Mouse (Mus musculus) forelimb bud, embryonic 11.5 days (tissue): ENCODE measurements around the gene Xylb.
A peak's percentile ranks its signal among the peaks of the same experiment; 100 is the strongest.

ENCODE experiments used
- DNase-seq: peaks from one replicate; pipeline ENCODE4 v3.0.0-alpha.2; 2012; ENCODE audit warnings: low read depth, low spot score

The Xylb gene

DNA sequence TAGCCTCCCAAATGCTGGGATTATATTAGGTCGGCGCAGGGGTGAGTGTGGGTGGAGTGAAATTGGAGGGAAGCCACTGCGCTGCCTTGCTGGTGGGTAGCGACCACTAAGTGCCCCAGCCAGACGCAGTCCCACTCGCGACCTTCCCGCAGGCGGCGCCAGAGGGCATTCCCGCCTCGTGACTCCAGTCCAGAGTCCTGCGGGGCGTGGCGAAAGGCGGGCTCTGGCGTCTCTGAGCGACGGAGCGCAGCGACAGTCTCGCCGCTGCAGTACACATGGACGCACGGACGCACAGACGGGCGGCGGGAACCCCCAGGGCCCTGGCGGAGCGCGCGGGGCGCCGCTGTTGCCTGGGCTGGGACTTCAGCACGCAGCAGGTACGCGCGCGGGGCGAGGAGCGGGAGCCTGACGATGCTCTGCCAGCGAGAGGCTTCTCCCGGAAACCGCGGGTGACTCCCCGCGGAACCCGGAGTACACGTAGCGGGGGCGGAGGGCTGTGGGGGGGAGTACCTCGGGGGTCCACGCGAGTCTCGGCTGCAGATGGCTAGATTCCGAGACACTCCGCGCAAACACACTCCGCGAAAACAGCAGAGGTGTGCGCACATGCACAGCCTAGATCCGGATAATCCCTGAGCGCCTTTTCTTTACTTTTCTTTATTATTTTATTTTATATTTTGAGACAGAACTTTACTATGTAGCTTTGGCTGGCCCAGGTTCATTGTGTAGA lies at the start of gene Xylb:
Gene Xylb, plus strand, starts transcription at position 51 of the 727 bp plus-strand sequence.
- peak; percentile 84 for DNase-seq

DNA sequence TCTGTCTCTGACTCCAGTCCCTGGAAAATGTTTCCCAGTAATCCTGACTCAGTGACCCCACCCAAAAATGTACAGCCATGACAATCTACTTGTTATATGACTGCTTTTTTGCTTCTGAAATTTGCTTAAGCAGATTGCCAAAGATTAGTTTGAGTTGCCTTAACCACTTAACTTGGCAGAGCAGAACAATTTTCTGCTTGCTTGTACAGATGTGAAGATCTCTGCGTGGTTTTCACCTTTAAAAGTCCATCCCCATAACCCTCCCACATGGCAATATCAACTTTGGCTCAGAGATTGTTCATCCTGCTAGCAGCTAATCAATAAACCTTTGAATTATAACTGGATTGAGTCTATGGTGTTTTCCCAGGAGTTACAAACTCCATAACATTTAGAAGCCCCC lies 48.1 kb upstream of the Xylb start:
- no peak for DNase-seq

GRCm38 (mm10) chr9:119313096-119313495 lies 44.1 kb upstream of the Xylb start:
- no peak for DNase-seq

- DNase-seq, result no peak
Observed at GRCm38 (mm10) chr9:119318891-119319290, 38.3 kb upstream of the Xylb start.

GRCm38 (mm10) chr9:119320446-119320845 lies 36.7 kb upstream of the Xylb start:
- DNase-seq, result no peak

DNA sequence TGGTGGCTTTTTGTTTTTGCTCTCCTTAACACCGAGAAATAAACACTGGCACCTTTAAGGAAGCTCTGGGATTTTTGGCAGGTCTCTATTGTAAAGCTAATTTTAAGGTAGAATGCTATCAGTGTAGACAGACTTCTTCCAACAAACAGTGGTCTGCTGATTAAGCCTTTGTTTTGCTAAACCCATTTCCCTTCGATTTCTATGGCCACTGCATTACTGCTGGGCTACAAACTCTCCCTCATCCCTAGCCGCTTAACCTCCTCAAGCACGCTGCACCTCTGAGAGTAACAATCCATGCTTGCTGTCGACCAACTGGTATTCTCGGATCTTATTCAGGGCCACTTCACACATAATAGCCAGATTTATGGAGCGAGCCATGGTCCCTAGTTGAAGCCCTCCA lies 36.2 kb upstream of the Xylb start:
- no peak for DNase-seq

GRCm38 (mm10) chr9:119321392-119322229 lies 35.6 kb upstream of the Xylb start:
- DNase-seq, result no peak

DNA sequence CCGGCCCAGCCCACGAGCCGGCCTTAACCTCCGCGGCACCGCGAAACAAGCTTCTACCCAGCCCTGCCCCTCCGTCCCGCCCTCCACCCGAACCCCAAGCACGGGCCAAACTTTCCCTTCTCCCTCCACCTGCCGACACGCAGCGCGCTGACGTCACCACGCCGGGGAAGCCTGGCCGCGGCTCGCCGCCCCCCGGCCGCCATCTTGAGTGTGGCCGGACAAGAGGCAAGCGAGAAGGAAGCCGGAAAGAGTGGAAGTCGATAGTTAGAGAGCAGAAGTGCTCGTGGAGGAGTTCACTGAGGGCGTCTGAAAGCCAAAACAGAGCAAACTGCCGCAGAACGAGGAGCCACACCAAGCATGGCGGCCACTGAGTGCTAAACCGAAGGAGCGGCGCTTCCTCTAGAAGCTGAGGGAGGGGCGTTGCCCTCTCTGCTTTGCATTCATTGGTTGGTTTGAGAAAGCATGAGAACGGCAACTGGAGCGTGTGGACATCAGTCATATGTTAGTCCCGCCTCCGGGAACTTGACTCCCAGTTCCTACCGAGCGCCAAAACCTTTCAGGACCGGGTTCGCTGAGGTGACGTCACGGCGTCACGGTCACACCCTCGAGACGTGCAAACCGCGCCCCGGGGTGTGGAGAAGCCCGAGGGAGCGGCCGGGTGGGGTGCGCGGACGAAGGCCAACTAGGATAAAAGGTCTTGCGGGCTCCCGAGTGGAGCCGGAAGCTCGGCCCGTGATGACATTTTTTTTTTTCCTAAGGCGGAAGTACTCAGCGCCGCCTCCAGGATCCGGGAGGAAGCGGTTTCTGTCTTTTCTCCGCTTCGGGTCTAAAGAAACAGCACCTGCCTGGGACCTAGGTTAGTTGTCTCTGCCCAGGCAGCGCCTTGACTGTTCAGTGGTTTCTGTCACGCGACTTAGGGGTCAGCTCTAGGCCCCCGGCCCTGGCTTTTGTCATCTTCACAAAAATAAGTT lies 34.6 kb upstream of the Xylb start, which contains the start of gene Oxsr1:
Gene Oxsr1, minus strand, starts transcription at position 139 of the 971 bp plus-strand sequence.
- peak; percentile 99 for DNase-seq

GRCm38 (mm10) chr9:119323260-119323645 lies 33.9 kb upstream of the Xylb start:
- DNase-seq, result no peak

- no peak for DNase-seq
Observed at GRCm38 (mm10) chr9:119324130-119324529, 33.1 kb upstream of the Xylb start.

- DNase-seq, result no peak
Observed at GRCm38 (mm10) chr9:119328488-119328887, 28.7 kb upstream of the Xylb start.

- no peak for DNase-seq
Observed at GRCm38 (mm10) chr9:119330186-119330963, 26.8 kb upstream of the Xylb start.

DNA sequence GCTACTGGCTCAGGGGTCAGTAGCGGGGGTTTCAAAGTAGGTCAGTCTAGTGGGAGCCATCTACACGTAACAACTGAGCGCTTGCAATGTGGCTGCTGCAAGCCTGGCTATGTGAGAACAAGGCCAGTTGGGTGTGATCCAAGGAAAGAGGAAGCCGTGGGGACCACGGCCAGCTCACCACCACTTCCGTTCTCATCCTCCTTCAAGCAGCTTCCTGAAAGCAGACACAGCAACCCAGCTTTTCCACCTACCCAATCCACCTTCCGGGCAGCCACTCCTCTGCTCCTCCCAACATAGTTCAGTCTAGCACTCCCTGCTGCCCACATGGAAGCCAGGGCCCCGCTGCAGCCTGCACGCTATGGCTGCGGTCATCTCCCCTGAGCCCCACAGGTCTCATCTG lies 22.9 kb upstream of the Xylb start:
- no peak for DNase-seq

DNA sequence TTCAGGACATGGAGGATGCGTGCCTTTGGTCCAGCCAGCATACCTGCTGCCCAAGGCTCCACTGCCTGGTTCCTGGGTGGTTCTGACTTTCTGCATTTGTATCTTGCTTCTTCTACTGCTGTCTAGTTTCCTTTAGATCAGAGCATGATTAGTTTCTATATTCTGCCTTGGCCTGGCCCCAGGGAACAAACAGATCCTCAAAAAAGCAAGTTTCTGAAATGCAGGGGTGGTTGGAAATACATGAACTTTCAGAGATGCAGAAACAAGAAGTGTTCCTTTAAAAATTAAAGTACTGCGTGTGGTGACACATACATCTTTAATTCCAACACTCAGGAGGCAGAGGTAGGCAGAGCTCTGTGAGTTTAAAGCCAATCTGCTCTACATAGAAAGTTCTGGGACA lies 22.3 kb upstream of the Xylb start:
- no peak for DNase-seq

DNA sequence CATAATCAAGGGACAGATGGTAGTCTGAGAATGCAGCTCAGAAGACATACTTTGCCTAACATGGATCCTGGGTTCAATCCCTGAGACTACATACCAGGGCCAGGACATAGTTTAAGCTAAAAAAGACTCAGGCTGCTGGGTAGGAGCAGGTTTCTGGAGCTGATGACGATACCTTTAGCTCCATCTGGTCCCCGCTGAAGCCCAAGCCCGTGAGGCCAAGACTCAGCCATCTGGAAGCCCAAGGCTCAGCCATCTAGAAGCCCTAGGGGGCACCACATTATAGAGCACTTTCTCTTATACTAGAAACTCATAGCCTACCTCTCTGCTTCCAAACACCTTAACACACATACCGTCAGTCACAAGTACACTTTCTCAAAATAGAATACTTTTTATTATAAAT lies 21.6 kb upstream of the Xylb start:
- no peak for DNase-seq

DNA sequence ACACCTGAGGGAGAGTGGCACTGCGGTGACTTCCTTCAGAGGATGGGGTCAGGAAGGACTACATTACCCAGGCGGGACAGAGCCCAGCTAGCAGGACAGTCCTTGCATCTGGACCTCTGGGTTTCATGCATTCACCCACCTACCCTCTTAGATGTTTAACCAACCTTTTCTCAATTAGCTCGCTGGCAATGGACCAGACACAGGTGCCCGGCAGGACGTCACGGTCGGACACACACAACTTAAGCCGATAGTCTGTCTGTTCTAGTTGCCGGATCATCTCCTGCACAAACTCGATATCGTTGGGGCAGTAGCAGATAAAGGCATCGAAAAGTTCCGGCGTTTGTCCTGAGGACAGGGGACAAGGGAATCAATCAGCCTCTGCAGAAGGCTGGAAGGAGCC lies 19.3 kb upstream of the Xylb start:
- DNase-seq, result no peak

DNA sequence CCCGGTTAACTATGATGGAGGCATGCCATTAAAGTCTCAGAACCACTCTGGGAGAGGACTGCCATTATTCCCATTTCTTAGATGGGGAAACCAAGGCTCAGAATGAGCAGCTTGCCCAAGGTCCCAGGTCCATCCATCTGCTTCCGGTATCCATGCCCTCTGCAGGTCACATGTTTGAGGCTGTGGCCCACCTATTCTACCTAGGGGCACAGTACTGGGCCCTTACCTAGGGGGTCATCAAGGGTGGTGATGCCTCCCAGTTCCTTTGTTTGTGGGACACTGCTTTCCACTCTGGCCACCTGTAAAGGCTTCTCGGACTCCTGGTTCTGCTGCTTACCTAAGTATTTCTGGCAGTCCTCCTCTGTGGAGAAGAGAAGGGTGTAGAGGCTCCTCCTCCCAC lies 18.8 kb upstream of the Xylb start:
- DNase-seq, result no peak

DNA sequence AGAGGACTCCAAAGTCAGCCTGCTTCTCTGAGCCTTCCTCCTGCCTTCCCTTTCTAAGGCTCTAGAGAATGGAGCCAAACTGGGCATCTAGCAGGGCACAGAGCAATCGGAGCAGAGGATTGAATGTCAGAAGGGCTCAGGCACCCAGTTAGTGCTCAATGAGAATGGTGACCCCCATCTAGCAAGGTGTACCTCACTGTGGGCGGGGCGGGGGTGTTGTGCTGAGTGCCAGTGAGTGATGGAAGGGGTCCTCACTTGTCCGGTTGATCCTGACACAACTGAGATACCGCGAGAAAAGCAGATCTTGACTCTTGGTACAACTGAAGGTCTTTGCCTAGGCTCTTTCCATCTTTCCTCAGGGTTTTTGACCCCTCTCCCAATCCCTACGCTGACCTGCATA lies 18.1 kb upstream of the Xylb start:
- DNase-seq, result no peak

- DNase-seq, result no peak
Observed at GRCm38 (mm10) chr9:119339558-119340211, 17.5 kb upstream of the Xylb start, which contains the start of gene Acaa1a. TSS of gene Acaa1a (plus strand) at chr9:119339676.

DNA sequence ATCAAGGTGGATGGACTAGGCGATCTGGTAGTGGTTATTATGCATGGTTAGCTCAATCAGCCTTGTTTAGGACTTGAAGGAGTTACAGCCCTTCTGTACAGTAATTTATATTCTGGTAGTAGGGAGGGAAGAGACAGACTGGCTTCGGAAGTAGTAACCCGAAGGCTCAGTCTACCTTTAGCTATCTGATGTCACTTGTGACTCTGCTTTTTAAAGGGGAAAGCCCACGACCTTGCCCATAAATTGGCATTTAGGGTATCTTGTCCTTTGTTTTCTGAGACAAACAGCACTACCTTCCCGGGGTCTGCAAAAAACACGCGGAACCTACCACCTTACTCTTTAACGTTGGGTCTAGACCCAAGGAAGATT lies 17.0 kb upstream of the Xylb start:
- no peak for DNase-seq
